Mouse (Mus musculus) thymus, postnatal 14 days (tissue): ENCODE measurements around the gene Tubgcp6.

Experiments used
- DNase-seq: peaks from one replicate; pipeline ENCODE4 v3.0.0; 2021

Tubgcp6 gene

DNA sequence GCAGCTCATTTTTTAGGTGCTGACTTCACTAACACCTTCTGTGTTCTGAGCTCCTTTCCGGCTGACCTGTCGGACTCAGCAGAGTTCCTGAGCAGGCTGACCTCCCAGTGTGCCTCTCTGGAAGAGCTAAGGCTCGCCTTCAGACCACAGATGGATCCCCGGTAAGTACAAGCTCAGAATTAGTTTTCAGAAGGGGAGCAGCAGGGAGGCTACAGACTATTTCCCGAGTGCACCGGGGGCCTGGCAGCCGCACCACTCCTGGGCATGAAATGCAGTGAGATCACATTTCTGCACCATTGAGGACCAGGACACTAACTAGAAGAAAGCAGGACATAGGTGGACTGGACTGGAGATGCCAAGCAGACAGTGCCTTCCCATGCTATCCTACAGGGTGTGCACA, 24.3 kb downstream of the Tubgcp6 start:
- no peak for DNase-seq

DNA sequence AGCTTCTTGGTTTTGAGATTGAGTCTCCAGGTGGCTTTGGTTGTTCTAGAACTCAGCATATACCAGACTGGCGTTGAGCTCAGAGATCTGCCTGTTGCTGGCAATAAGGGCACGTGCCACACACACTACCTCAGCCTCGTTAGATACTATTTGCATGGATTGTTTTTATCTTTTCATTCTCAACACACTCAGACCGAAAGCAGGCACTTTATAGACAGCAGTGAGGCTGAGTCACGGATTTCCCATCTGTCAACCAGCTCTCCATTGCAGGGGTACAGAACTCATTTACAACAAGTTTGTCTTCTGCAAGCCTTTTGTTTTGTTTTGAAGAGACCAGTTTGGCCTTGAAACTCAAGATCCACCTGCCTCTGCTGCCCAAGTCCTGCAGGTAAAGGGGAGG, 25.5 kb downstream of the Tubgcp6 start:
- DNase-seq: no peak

DNA sequence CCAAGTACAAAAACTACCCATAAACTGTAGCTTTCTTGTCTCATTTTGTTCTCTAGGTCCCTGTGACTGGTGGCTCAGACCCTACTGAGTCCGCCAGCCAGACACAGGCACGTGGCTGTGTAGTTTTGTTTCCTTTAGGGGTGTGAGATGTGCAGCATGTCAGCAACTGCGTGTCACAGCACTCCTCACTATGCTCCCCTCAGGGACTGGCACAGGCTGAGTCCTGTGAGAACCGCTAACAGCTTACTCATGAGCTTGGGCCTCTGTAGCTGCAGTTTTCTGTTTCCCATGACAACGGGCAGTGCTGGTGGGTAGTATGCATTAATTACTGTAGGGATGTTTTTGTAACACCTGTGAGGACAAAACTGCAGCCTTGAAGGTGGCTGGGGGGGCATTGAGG, 30.7 kb downstream of the Tubgcp6 start:
- DNase-seq: no peak

DNA sequence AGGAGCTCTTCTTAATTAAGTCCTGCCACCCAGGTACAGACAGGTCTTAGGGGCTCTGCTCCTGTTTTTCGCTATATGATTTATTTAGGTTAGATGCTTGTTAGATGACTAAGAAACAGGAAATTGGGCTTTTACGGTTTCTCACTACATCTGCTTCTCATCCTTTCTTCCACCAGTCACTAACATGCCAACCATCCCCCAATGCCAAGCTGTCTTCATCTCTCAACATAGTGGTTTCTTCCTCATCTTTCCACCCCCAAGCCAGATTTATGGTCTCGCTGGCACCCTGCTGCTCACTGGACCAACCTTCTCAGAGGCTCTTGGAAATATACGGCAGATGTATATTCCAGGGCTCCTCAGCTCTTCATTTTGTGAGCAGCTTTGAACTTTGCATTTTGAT, 32.2 kb downstream of the Tubgcp6 start:
- no peak for DNase-seq

- peak; percentile 39 for DNase-seq
These were observed 33.5 kb downstream of the Tubgcp6 start for GRCm38 (mm10) chr15:89089248-89090051.

DNA sequence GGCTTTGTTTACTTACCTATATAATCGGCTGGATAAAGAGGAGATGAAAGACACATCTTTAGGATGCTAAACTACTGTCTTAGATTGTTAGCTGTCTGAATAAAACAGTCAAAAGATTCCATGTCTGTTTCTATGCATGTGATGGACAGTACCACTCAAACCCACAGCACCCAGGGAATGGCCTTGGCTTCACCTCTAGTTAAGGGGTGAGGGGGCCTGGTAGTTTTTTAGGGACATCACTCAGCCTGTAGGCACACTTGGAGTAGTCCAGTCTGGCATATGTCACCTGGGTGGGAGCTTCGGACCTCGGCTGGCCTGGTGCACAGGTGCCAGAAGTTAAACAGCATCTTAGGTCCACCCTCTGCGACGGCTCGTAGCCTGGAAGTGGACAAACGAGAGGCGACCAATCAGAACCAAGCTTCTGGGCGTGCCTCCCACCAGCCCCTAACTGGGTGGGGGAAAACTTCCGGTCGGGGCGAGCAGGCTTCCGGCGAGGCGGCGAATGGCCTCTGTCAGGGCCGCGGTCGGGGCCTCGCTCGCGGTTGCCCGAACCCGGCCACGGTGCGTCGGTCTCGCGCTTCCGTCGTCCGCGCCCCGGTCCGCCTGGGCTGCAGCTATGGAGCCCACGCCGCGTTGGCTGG, 34.2 kb downstream of the Tubgcp6 start, which contains the start of gene Selenoo:
Gene Selenoo, plus strand, starts transcription at position 478 of the 641 bp plus-strand sequence.
- DNase-seq: peak; percentile 86

DNA sequence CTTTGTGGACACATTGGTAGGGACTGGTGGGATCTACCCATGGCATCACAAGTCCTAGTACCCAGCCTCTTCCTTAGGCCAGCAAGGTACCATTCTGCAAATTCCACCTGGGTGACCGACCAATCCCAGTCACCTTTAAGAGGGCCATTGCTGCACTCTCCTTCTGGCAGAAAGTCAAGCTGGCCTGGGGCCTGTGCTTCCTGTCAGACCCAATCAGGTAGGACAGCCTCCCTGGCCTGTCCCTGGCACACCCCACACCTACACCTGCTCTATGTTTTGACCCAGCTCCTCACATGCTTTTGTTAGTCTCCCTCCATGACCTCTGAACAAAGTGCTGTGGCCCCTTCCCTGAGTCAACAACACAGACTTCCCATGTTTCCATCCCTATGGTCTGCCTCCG, 38.1 kb downstream of the Tubgcp6 start:
- no peak for DNase-seq

GRCm38 (mm10) chr15:89083906-89084305, 39.0 kb downstream of the Tubgcp6 start:
- no peak for DNase-seq

GRCm38 (mm10) chr15:89078208-89078836, 44.6 kb downstream of the Tubgcp6 start:
- DNase-seq: peak; percentile 80

DNA sequence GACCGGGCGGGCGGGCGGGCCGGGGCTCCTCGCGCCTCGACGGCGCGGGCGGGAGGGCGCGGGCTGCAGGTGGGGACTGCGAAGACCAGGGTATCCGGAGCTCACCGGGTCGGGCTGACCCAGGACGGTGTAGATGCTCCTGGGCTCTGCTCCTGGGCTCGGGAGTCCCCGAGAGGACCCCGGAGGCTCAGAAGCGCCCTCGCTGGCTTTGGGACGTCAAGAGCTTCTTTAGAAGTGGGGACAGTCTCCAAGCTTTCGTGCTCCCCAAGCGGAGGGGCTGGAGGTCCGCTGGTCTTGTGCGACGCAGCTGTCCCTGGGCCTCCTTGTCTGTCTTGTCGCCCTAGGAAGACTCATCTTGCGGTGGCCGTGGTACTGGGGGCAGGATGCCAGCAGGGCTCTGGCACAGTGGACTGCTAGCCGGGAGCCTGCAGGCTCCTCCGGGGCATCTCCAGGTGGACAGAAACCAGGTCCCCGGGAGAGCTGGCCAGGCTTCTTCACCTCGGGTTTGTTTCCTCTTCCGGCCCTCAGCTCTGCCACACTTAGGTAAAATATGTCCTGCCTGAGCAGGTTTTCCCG, 46.7 kb downstream of the Tubgcp6 start:
- DNase-seq: peak; percentile 62

DNA sequence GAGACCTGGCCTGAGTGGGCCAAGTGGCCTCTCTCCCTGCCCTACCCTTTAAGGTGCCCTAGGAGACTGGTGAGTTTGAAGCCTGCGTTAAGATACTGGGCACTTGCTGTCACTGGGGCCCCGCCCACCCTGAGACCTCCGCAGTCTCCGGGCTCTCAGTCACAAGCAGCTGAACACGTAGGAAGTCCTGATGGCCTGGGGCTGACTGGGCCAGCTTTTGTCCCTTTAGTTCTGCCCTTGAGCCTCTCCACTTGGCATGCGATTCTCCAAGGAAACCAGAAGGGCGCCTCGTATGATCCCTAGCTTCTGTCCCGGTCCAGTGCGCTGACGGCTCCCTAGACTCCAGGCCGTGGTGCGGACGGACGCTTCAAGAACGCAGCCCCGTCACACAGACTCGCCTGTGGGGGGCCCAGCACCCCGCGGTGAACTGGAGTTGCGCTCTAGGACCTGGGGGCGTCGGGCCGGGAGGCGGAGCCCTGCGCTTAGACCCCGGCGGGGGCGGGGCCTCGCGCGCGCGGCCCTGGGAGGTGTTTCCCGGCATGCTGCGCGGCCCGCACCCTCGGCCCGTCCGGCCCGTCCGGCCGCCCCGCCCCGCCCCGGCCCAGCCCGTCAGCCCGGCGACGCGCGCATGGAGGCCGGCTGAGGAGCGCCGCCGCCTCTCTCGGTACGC, 47.3 kb downstream of the Tubgcp6 start:
- peak; percentile 89 for DNase-seq

GRCm38 (mm10) chr15:89074613-89075477, 48.1 kb downstream of the Tubgcp6 start, which contains the start of gene Trabd:
Gene Trabd (plus strand): TSS chr15:89075124.
- no peak for DNase-seq

GRCm38 (mm10) chr15:89073993-89074603, 48.8 kb downstream of the Tubgcp6 start:
- no peak for DNase-seq

DNA sequence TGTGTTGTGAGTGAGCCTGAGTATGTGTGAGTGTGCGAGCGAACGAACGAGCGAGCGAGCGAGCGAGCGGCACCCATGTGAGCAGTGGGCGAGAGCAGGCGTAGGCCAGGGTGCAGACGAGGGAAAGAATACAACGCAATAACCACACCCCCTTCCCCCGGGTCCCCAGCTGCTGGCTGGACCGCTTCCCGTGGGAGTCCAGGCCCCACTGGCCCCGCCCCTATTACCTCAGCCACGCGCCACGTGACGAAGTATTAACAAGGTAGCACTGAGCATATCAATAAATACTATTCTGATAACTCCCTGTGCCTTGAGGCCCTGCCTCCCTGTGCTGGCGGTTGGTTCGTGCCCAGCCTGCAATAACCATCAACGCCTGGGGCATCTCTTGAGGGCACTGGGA, 52.3 kb downstream of the Tubgcp6 start:
- no peak for DNase-seq

GRCm38 (mm10) chr15:89069336-89069840, 53.5 kb downstream of the Tubgcp6 start:
- DNase-seq: no peak

DNA sequence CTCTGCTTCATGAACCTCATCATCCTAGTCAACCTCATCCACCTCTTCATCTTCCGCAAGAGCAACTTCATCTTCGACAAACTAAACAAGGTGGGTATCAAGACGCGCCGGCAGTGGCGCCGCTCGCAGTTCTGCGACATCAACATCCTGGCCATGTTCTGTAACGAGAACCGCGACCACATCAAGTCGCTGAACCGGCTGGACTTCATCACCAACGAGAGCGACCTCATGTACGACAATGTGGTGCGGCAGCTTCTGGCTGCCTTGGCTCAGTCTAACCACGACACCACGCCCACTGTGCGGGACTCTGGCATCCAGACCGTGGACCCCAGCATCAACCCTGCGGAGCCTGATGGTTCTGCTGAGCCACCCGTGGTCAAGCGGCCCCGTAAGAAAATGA, 54.7 kb downstream of the Tubgcp6 start:
- DNase-seq: no peak

DNA sequence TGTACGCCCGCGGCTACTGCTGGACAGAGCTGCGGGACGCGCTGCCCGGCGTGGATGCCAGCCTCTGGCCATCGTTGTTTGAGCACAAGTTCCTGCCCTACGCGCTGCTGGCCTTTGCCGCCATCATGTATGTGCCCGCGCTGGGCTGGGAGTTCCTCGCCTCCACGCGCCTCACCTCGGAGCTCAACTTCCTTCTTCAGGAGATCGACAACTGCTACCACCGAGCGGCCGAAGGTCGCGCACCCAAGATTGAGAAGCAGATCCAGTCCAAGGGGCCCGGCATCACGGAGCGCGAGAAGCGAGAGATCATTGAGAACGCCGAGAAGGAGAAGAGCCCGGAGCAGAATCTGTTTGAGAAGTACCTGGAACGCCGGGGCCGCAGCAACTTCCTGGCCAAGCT, 55.3 kb downstream of the Tubgcp6 start:
- no peak for DNase-seq

GRCm38 (mm10) chr15:89064891-89065290, 58.0 kb downstream of the Tubgcp6 start:
- DNase-seq: no peak

- no peak for DNase-seq
These were observed 59.4 kb downstream of the Tubgcp6 start for GRCm38 (mm10) chr15:89063536-89063935.

DNA sequence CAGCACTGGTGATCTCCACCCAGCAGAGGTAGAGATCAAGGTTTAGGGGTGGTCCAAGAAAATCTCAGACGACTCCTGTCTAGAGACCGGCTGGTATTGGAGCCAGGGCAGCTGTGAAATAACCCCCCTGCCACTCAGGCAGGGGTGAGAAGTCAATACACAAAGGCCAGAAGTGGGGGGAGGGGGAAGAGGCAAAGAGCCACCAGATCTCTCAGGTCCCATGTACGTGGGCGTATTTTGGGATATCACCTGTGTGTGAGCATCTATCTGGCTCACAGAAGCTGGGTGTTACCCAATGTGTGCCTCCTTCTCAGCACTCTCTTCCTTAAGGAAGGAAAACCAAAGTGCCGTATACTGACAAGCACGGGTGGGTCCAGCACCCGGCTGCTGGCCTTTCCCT, 59.9 kb downstream of the Tubgcp6 start:
- DNase-seq: no peak

GRCm38 (mm10) chr15:89062518-89062910, 60.4 kb downstream of the Tubgcp6 start:
- no peak for DNase-seq
